Mouse (Mus musculus) G1E (cell line): ENCODE data around the gene 4930404H24Rik.

Source experiments
- CTCF ChIP-seq: IDR thresholded peaks from 2 replicates; pipeline ENCODE4 v1.5.1; 2012; ENCODE audit warnings: low read depth, low read length, inconsistent platforms, mixed read lengths
- GATA1 ChIP-seq: IDR thresholded peaks from 2 replicates; pipeline ENCODE4 v1.6.1; 2012; ENCODE audit warnings: borderline replicate concordance, low read length, inconsistent platforms, mixed read lengths
- GATA2 ChIP-seq: IDR thresholded peaks from 2 replicates; pipeline ENCODE4 v1.6.1; 2012; ENCODE audit warnings: low read depth, low read length, inconsistent platforms, borderline replicate concordance
- TAL1 ChIP-seq: conservative IDR thresholded peaks from 2 replicates; pipeline ENCODE4 v1.6.1; 2012; ENCODE audit warnings: low read depth, low read length, inconsistent platforms, mixed read lengths

- TF ChIP-seq CTCF: no peak
- TF ChIP-seq TAL1: no peak
- no peak for TF ChIP-seq GATA1
- TF ChIP-seq GATA2: no peak
These were observed 4.3 kb downstream of the 4930404H24Rik start for GRCm38 (mm10) chr2:153496898-153497297.
